In the genomic region with DNA sequence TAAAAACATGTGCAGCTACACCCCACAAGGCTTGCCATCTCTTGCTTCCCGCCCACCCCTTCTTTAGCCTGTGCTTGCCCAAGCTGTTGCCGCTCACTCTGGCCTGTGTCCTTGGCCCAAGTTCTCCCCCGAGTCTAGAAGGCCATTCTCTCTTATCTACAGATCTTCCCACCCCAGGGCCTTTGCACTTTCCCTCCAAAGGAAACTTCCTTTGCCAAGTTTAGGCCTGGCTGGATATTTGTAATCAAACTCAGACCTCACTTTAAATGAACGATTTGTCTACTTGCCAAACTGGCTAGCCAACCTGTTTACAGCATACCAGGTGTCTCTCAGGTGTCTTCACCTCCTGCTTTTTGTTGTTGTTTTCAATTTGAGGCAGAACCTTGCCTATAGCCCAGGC, we compare ENCODE assay signal across 22 mouse cellular contexts. TPM values are rescaled to one million over a fixed set of nuclear protein-coding genes. Genes with fewer than 3 reads are reported as not detected.
"Had no signal": no experiment of that assay in that cellular context is flagged by ENCODE, and none has a peak within 500 bp of the region (broad histone marks: within the 10 kb centered on the region; RNA-seq: fewer than 3 reads in every experiment).

No protein-coding gene starts in this region.

- H3K27ac ChIP-seq: intestine, embryonic 15.5 days; left cerebral cortex, adult 2 months; limb, embryonic 15.5 days; midbrain, embryonic 13.5 days; neural tube, embryonic 12.5 days had no signal

- H3K4me2 ChIP-seq: limb, embryonic 15.5 days; midbrain, embryonic 13.5 days; neural tube, embryonic 12.5 days had no signal

- DNase-seq: kidney, adult 2 months; kidney, postnatal 14 days; lung, embryonic 14.5 days; lung, postnatal 14 days; retina, postnatal 1 day; right cerebral cortex, postnatal 4 days; spleen, adult 18-20 months; thymus, adult 18-20 months; thymus, postnatal 14 days had no signal

- H3K9me3 ChIP-seq: intestine, embryonic 15.5 days; kidney, embryonic 15.5 days; limb, embryonic 15.5 days; midbrain, embryonic 13.5 days; neural tube, embryonic 12.5 days had no signal

- H3K27me3 ChIP-seq: intestine, embryonic 15.5 days; kidney, embryonic 15.5 days; limb, embryonic 15.5 days; midbrain, embryonic 13.5 days; neural tube, embryonic 12.5 days had no signal

- H3K4me3 ChIP-seq: intestine, embryonic 15.5 days; kidney, embryonic 15.5 days; left cerebral cortex, adult 2 months; limb, embryonic 15.5 days; midbrain, embryonic 13.5 days; myocyte; neural tube, embryonic 12.5 days had no signal

- H3K36me3 ChIP-seq: intestine, embryonic 15.5 days; kidney, embryonic 15.5 days; limb, embryonic 15.5 days; neural tube, embryonic 12.5 days had no signal

- H3K9ac ChIP-seq: intestine, embryonic 15.5 days; kidney, embryonic 15.5 days; limb, embryonic 15.5 days; lung, embryonic 14.5 days; midbrain, embryonic 13.5 days; neural tube, embryonic 12.5 days had no signal

- ATAC-seq: intestine, embryonic 15.5 days; midbrain, embryonic 13.5 days had no signal

RNA-seq across cellular contexts. Expression of gene Apoc1, which starts 1.6 kb away (rescaled TPM):
- polyA plus RNA-seq: myocyte had no signal

RNA-seq across cellular contexts. Expression of gene Apoc4, which starts 9.6 kb away (rescaled TPM):
- total RNA-seq: layer of hippocampus, postnatal 25 days; left cerebral cortex, adult 2 months; left cerebral cortex, postnatal 25 days; megakaryocyte-erythroid progenitor cell, adult 5-6 weeks had no signal
- polyA plus RNA-seq: kidney, adult 2 months; limb, embryonic 11.5 days; midbrain, embryonic 13.5 days; myocyte; neural tube, embryonic 12.5 days had no signal

RNA-seq across cellular contexts. Expression of gene Gm44805, which starts 9.6 kb away (rescaled TPM):
- total RNA-seq: layer of hippocampus, postnatal 25 days; left cerebral cortex, adult 2 months; left cerebral cortex, postnatal 25 days; megakaryocyte-erythroid progenitor cell, adult 5-6 weeks; neutrophil, adult 5-6 weeks had no signal
- polyA plus RNA-seq: kidney, adult 2 months; limb, embryonic 11.5 days; limb, embryonic 15.5 days; lung, embryonic 14.5 days; midbrain, embryonic 13.5 days; myocyte; neural tube, embryonic 12.5 days; stomach, embryonic 14.5 days had no signal

RNA-seq across cellular contexts. Expression of gene Apoc2, which starts 13.1 kb away (rescaled TPM):
- total RNA-seq: layer of hippocampus, postnatal 25 days; left cerebral cortex, adult 2 months; left cerebral cortex, postnatal 25 days; megakaryocyte-erythroid progenitor cell, adult 5-6 weeks had no signal
- polyA plus RNA-seq: myocyte had no signal
